Mouse (Mus musculus) heart, embryonic 12.5 days (tissue): ENCODE measurements around the gene Paqr7. TPM values are rescaled to one million over a fixed set of nuclear protein-coding genes. Genes with fewer than 3 reads are reported as not detected.

Experiments
- ATAC-seq: fragments of 200-750 bp; cut with Nextera tagmentation; 2 replicates; pipeline ENCODE4 v1.8.0; 2017; ENCODE audit warnings: moderate TSS enrichment, moderate library complexity; ENCODE audit not compliant: insufficient number of reproducible peaks, low FRiP score
- H3K27ac ChIP-seq: fragments of 300-500 bp; sonication (generic); 2 replicates; pipeline ENCODE4 v1.5.1; 2016; ENCODE audit warnings: mild to moderate bottlenecking, moderate library complexity; ENCODE audit not compliant: poor library complexity, severe bottlenecking
- H3K27me3 ChIP-seq: fragments of 300-500 bp; sonication (generic); replicated peaks from 2 replicates; pipeline ENCODE4 v1.6.1; 2016; ENCODE audit warnings: mild to moderate bottlenecking, moderate library complexity
- H3K36me3 ChIP-seq: fragments of 300-500 bp; sonication (generic); 2 replicates; pipeline ENCODE4 v1.6.1; 2016; ENCODE audit warnings: mild to moderate bottlenecking, moderate library complexity
- H3K4me1 ChIP-seq: fragments of 300-500 bp; sonication (generic); replicated peaks from 2 replicates; pipeline ENCODE4 v1.6.1; 2016; ENCODE audit warnings: mild to moderate bottlenecking
- H3K4me2 ChIP-seq: fragments of 300-500 bp; sonication (generic); 2 replicates; pipeline ENCODE4 v1.6.1; 2016; ENCODE audit warnings: mild to moderate bottlenecking, moderate library complexity
- H3K4me3 ChIP-seq: fragments of 300-500 bp; sonication (generic); 2 replicates; pipeline ENCODE4 v1.5.1; 2016; ENCODE audit warnings: mild to moderate bottlenecking
- H3K9ac ChIP-seq: fragments of 300-500 bp; sonication (generic); 2 replicates; pipeline ENCODE4 v1.6.1; 2016; ENCODE audit warnings: mild to moderate bottlenecking, moderate library complexity
- H3K9me3 ChIP-seq: fragments of 300-500 bp; sonication (generic); replicated peaks from 2 replicates; pipeline ENCODE4 v1.6.1; 2016; ENCODE audit warnings: mild to moderate bottlenecking, moderate library complexity
- WGBS: fragments of 180-500 bp; shearing (Covaris S2); methylation state at CpG from one replicate; pipeline ENCODE4 v1.1.7; 2016; 5-methylcytosine and 5-hydroxymethylcytosine counted together
- polyA plus RNA-seq: library from polyadenylated mRNA; unstranded; fragments of >200 nt; fragmentation: Nextera tagmentation; extraction: Ambion mirVana; gene quantifications from 2 replicates; pipeline ENCODE4 v1.2.1, GENCODE M21; 2016

Paqr7 gene
- polyA plus RNA-seq, 1 experiment from 2014 or later = 12.9 TPM

DNA sequence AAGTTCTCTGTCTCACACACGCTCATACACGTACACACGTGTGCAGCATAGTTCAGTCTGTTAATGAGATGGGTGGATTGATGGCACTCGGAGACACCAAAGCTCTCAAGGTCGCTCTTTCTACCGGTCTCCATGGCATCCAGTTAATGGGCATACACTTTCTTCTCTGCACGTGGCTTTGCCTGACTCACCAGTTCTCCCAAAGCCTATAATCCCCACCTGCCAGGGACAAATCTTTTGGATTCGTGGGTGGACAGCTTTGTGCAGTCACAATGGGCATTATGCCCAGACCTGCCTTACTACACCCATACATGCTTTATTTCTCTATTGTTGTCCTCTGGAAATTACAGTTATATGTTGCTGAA is 39.3 kb downstream of the Paqr7 start:
- H3K9me3 ChIP-seq = no peaks in the 10 kb centered on the region
- H3K36me3 ChIP-seq = peaks cover 40% of the 10 kb centered on the region
- peak overlapping the region; percentile 99 for H3K4me3 ChIP-seq
- WGBS = 23% methylated on average over 8 of the region's 8 CpGs
- no peak for ATAC-seq
- peaks cover 33% of the 10 kb centered on the region for H3K4me1 ChIP-seq
- peak overlapping the region; percentile 97; the same call in 1 of the 2 replicates for H3K27ac ChIP-seq
- H3K4me2 ChIP-seq = peak overlapping the region; percentile 95
- H3K9ac ChIP-seq = peak overlapping the region; percentile 58
- H3K27me3 ChIP-seq = no peaks in the 10 kb centered on the region

DNA sequence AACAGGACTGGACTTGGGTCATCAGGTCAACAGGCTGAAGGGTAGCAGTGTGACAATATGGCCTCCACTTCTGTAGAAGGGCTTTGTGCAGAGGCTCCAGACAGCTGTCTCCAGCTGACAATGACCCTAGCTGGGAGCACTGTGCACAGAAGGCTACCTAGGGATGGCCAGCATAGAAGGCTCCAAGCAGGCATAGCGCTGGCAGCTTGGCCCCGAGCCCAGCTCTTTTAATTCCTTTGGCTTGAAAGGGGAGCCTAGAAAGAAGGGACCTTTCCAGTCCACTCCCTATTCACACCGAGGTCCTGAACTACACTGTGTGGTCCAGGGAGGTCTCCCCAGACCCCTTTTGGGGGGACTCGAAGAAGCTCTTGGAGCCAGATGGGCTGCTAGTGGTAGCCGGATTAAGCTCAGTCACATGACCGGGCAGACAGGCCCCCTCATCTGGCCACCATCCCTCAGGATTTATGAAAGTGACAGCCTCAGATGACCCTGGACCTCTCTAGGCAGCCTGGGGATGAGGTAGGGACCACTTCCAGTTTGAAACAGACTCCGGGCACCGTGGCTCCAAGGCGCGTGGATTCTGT is 42.6 kb downstream of the Paqr7 start:
- Histone ChIP-seq H3K27me3 (no peaks in the 10 kb centered on the region), H3K27ac (no peak overlapping the region), H3K4me3 (no peak overlapping the region), H3K4me1 (peaks cover 7% of the 10 kb centered on the region), H3K36me3 (peaks cover 60% of the 10 kb centered on the region), H3K9ac (no peak overlapping the region), H3K4me2 (no peak overlapping the region), H3K9me3 (no peaks in the 10 kb centered on the region)
- 84% methylated on average over 10 of the region's 10 CpGs for WGBS
- ATAC-seq = no peak

DNA sequence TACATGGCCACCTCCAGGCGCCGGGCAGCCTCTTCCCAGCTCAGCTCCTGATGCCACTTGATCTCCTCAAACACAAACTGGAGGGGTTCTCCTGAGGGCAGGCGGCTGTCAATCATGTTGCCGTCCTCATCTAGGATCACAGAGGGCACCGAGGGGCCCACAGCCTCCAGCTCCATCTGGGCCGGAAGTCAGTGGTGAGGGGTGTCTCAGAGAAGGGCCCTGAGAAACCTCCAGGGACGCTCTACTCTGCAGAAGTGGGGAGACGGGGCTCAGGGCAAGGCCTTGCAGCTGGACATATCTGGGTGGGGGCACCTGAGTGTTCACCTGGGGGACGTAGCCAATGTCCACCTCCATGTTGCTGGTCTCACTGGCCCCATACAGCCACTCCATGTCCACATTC is 46.2 kb downstream of the Paqr7 start:
- no peaks in the 10 kb centered on the region for H3K27me3 ChIP-seq
- H3K4me1 ChIP-seq = peaks cover 15% of the 10 kb centered on the region
- ATAC-seq = no peak
- peaks cover 92% of the 10 kb centered on the region for H3K36me3 ChIP-seq
- no peak overlapping the region for H3K9ac ChIP-seq
- H3K4me3 ChIP-seq = no peak overlapping the region
- no peak overlapping the region for H3K27ac ChIP-seq
- no peaks in the 10 kb centered on the region for H3K9me3 ChIP-seq
- no peak overlapping the region for H3K4me2 ChIP-seq
- WGBS = 89% methylated on average over 9 of the region's 9 CpGs

DNA sequence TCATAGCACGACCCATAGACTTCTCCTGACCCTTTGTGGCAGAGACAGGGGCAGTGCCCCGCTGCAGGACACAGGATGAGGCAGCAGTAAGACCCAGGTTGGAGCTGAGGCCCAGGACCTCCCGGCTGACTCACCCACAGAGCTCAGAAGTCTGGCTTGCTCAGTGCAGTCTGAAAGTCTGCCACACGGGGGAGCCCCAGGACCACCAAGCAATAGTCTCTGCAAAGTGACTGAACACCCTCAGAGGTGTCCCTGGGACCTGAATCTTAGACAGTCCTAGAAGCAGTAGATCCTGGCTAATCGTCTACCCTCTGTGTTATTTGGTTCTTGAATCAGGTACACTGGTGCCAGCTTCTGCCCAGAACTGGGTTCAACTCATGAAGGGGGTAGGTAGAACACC is 46.8 kb downstream of the Paqr7 start:
- H3K4me1 ChIP-seq = peaks cover 20% of the 10 kb centered on the region
- WGBS = 6% methylated on average over 5 of the region's 5 CpGs
- no peak overlapping the region for H3K4me2 ChIP-seq
- peaks cover 90% of the 10 kb centered on the region for H3K36me3 ChIP-seq
- no peaks in the 10 kb centered on the region for H3K9me3 ChIP-seq
- H3K4me3 ChIP-seq = no peak overlapping the region
- H3K27me3 ChIP-seq = no peaks in the 10 kb centered on the region
- 0 out of 2 replicates have a peak overlapping the region, but pooled peaks have one; percentile 7 for H3K9ac ChIP-seq
- peak; percentile 36 for ATAC-seq
- H3K27ac ChIP-seq = no peak overlapping the region

DNA sequence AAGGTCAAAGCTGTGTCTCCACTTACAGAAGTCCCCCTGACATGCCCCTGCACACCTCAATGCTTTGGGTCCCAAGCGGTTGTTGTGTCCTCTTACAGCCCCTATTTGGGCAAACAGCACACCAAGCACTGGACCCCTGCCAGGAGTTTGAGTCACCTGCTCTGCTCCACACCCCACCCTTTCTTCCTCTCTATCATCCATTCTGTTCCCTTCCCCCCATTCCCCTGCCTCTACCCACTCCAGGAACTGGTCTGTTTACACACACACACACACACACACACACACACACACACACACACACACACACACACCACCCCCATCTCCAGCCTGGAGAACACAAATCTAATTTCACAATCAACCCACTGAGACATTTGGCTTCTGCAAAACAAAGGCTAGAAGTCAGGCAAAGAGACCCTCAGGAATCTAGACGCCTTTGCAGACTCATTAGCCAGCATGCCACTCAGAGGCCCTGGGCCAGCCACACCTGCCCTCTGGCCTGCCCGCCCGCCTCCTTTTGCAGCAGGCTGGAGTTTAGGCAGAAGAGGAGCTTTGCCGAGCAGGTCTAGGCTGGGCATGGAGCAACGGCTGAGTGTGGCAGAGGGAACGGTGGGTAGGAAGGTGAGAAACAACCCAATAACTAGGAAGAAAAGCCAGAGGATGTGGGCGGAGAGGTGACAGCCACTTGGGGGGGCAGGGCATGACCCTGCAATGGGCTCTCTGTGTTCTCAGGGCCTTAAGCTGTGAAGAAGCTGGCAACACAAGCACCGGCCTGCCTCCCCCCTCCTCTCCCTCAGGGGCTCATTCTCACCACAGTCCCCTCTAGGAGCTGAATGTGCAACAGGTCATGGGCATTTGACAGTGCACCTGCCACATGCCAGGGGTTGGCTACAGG is 50.6 kb downstream of the Paqr7 start:
- WGBS = 63% methylated on average over 9 of the region's 9 CpGs
- Histone ChIP-seq H3K4me1 (peaks cover 35% of the 10 kb centered on the region), H3K36me3 (peaks cover 68% of the 10 kb centered on the region), H3K9ac (peak overlapping the region; percentile 20), H3K27me3 (no peaks in the 10 kb centered on the region), H3K27ac (no peak overlapping the region), H3K9me3 (peaks cover 8% of the 10 kb centered on the region), H3K4me3 (no peak overlapping the region), H3K4me2 (no peak overlapping the region)
- no peak for ATAC-seq

DNA sequence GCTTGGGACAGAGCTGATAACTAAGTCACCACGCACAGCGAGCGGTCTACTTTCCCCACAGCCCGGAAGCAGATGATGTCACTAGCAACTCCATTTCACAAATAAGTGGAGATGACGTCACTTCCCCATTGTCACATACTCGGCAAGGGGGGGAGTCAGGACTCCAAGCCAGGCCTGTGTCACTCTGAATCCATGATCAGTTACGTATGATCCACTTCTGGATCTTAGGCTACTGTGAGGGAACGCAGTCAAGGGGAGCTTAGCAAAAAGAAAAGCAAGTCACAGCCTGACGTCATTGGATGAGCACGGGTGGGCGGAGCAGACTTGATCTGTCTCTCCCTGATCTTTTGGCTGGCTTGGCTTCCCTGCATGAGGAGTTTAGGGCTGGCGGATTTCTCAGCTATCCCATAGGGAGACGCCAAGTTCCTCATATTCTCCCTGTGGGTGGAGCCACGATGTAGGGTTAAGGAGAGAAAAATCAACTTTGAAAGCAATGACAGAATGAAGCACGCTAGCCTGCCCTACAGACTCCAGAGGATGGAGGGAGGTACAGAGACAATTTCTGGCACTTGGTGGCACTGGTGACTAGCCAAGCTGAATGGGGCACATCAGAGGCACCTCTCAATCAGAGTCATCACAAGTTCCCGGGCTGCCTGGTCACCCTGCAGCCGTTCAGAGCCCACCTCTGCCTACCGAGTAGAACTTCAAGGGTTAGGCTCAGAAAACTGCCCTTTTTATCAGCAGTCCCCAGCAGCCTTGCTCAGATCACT is 51.9 kb downstream of the Paqr7 start:
- 0 out of 2 replicates have a peak, but pooled peaks have one; percentile 2 for ATAC-seq
- no peak overlapping the region for H3K27ac ChIP-seq

DNA sequence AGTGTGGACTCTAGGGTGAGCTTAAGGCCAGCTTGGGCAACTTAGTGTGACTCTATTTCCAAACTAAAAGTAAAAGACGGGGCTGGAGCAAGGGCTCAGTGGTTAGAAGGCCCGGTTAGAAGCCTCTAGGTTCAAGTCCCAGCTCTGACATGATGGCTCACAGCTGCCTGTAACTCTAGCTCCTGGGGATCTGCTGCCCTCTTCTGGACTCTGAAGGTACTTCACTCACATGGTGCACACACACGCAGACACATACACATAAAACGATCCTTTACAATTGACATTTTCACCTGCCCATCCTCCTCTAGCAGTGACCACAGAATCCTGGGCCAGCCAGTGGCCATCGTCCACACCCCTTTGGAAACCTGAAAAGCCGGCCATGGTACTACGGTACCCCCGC is 53.4 kb downstream of the Paqr7 start:
- H3K9ac ChIP-seq = no peak overlapping the region
- peaks cover 40% of the 10 kb centered on the region for H3K4me1 ChIP-seq
- H3K36me3 ChIP-seq = peaks cover 41% of the 10 kb centered on the region
- H3K4me3 ChIP-seq = no peak overlapping the region
- ATAC-seq = no peak
- H3K27me3 ChIP-seq = no peaks in the 10 kb centered on the region
- peaks cover 8% of the 10 kb centered on the region for H3K9me3 ChIP-seq
- H3K4me2 ChIP-seq = no peak overlapping the region
- WGBS = 97% methylated on average over 8 of the region's 8 CpGs
- H3K27ac ChIP-seq = no peak overlapping the region

More for the DNA sequence above, 51.9 kb downstream of the Paqr7 start:
- H3K4me2 ChIP-seq = no peak overlapping the region
- H3K36me3 ChIP-seq = peaks cover 57% of the 10 kb centered on the region
- peaks cover 8% of the 10 kb centered on the region for H3K9me3 ChIP-seq
- WGBS = 54% methylated on average over 18 of the region's 18 CpGs
- peaks cover 40% of the 10 kb centered on the region for H3K4me1 ChIP-seq
- H3K4me3 ChIP-seq = no peak overlapping the region
- H3K27me3 ChIP-seq = no peaks in the 10 kb centered on the region
- no peak overlapping the region for H3K9ac ChIP-seq

DNA sequence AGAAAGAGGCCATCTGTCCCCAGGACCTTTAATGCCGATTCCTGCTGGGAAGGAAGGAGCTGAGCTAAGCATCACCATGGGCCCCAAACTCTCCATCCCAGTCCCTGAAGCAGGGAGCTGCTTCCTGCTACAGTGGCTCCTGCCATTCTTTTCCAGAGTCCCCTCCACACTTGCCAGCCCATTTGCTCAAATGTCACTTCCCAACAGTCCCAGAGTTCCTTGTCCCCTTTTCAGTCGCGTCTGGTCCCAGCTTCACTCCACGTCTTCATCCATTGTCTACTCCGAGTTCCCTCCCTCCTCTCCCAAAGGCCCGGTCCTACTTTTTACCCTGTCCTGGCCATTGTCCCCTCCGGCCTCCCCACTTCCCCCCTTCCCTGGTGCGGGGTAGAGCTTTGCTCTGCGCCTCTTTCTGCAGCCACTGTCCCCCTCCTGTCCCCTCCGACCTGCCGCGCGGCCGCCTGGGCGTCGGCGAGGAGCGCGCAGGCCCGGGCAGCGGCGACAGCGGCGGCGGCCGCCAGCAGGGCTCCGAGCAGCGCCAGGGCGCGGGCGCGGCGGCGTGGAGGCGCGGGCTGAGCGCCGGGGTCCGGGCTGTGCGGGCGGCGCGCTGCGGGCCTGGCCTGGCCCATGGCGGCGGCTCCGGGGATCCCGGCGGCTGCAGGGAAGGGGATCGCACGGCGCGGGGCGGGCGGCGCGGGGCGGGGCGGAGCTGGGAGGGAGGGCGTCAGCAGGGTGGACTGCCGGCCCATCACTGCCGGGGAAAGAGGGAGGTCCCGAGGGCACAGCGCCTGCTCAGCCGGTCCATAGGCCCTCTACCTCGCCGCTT is 55.2 kb downstream of the Paqr7 start, which contains the start of gene Selenon:
Selenon (minus strand) TSS at position 673 of the 823 bp plus-strand sequence.
- peak; percentile 83 for ATAC-seq
- Histone ChIP-seq H3K9me3 (peaks cover 8% of the 10 kb centered on the region), H3K4me3 (peak within 1 kb of the TSS; percentile 81), H3K36me3 (peaks cover 25% of the 10 kb centered on the region), H3K27me3 (no peaks in the 10 kb centered on the region), H3K4me1 (peaks cover 35% of the 10 kb centered on the region), H3K9ac (peak within 1 kb of the TSS; percentile 88), H3K27ac (peak within 1 kb of the TSS; percentile 81), H3K4me2 (peak within 1 kb of the TSS; percentile 74)
- WGBS = 6% methylated on average over 63 of the region's 67 CpGs

DNA sequence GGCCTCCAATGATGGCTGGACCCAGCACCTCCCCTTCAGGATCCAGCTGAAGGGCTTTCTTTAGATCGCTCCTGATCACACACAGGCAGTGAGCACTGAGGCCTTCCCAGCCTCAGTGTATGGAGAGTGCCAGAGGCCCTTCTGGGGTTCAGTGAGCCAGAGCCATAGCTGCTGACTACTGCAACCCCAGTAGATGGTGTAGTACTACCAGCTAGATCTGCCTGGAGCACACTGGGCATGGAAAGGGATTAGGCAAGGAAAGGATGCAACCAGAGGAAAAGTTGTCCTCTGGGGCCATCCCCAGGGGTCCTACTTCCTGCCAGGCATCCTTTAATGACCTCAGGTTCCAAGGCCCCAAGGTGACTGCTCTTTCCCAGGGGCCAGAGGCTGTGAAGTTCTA is 57.1 kb downstream of the Paqr7 start:
- Histone ChIP-seq H3K9me3 (peaks cover 8% of the 10 kb centered on the region), H3K4me1 (peaks cover 27% of the 10 kb centered on the region), H3K4me2 (no peak overlapping the region), H3K4me3 (no peak overlapping the region), H3K9ac (no peak overlapping the region), H3K27me3 (no peaks in the 10 kb centered on the region), H3K36me3 (peaks cover 15% of the 10 kb centered on the region), H3K27ac (no peak overlapping the region)
- 83% methylated on average over 1 of the region's 1 CpGs for WGBS
- ATAC-seq = no peak

DNA sequence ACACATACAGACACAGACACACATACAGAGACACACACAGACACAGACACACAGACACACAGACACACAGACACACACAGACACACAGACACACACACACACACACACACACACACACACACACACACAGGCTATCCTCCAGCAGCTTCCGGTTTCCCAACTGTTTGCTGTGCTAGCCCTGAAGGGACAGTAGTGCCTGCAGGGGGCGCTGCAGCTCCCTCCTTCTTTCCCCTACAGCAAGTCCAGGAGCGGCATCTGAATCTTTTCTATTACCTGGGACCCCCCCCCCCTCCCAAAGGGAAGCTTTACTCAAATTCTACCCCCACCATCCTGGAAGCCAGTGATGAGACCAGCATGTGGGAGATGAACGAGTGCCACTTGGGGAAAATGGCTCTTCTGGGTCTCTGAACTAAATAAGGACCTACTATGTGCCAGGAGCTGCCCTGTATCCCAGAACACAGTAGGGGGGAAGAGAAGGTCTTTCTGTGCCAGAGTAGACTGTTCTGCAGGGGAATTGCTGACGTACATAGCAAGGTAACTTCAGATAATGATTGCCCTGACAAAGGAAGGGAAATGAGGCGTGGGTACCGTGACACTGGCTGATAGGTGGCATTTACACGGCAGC is 59.6 kb downstream of the Paqr7 start:
- H3K9ac ChIP-seq = no peak overlapping the region
- no peaks in the 10 kb centered on the region for H3K9me3 ChIP-seq
- no peaks in the 10 kb centered on the region for H3K27me3 ChIP-seq
- H3K27ac ChIP-seq = no peak overlapping the region
- H3K36me3 ChIP-seq = peaks cover 7% of the 10 kb centered on the region; the same call in 1 of the 2 replicates
- 63% methylated on average over 8 of the region's 8 CpGs for WGBS
- H3K4me3 ChIP-seq = no peak overlapping the region
- peaks cover 25% of the 10 kb centered on the region for H3K4me1 ChIP-seq
- no peak for ATAC-seq
- no peak overlapping the region for H3K4me2 ChIP-seq
